Mouse (Mus musculus) kidney, adult 11 months (tissue): ENCODE results near the gene Tulp1.
A peak's percentile ranks its signal among the peaks of the same experiment; 100 is the strongest.

Source experiments
- DNase-seq: peaks from one replicate; pipeline ENCODE4 v3.0.0; 2022

Tulp1 gene

GRCm38 (mm10) chr17:28312232-28313211 is 52.5 kb downstream of the Tulp1 start:
- DNase-seq: no peak

DNA sequence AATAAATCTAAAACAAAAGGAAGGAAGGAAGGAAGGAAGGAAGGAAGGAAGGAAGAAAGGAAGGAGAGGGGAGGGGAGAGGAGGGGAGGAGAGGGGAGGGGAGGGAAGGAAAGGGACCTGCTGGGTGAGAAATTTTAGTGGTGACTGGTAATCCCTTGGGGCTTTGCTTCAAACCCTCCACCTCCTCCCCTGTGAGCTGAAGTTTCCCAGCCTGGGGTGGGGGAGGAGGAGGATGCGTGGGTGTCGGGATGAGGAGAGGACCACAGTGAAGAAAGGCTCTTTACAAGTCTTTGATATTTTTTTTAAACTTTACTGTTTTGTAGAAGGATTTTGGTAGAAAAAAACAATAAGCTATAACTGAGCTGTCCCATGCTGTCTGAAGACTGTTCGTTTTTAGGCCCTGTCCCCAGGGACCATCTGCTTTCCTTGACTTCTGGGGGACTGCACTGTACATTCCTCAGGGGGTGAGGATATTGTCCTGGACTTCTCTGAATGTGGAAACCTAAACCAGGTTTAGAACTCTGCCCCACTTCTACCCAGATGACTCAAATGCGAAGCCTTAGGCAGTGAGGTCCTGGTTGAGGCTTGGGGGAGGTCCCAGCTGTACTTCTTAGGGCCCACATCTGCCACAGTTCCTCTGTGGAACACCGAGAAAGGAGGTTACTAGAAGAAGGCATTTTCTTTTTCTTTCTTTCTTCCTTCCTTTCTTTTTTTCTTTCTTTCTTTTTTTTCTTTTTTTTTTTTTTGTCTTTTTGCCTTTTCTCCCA is 53.5 kb downstream of the Tulp1 start:
- DNase-seq: no peak

DNA sequence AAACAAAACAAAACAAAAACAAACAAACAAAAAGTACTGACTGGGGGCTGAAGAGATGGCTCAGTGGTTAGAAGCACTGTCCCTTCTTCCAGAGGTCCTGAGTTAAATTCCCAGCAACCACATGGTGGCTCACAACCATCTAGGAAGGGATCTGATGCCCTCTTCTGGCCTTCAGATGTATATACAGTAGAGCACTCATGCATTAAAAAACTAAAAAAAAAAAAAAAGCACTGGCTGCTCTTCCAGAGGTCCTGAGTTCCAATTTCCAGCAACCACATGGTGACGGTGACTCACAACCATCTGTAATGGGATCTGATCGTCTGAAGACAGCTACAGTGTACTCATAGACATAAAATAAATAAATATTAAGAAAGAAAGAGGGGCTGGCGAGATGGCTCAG is 54.2 kb downstream of the Tulp1 start:
- DNase-seq: no peak

- DNase-seq: peak; percentile 74
These were observed 56.5 kb downstream of the Tulp1 start for GRCm38 (mm10) chr17:28308297-28309195.

DNA sequence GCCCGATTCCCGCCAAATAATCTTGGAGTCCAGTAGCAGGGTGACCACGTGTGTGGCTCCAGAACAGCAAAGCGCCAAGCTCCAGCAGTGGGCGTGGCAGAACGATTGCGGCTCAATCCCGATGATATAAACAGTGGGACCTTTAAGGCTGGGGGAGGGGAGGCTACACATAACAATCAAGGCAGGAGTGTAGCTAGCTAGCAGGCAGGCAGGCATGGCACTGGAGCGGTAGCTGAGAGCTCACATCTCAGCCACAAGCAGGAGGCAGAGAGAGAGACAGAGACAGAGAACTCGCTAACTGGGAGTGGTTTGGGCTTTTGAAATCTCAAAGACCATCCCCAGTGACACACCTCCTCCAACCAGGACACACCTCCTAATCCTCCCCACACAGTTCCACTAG is 59.9 kb downstream of the Tulp1 start:
- DNase-seq: no peak
